Mouse (Mus musculus) R1 (cell line): ENCODE results near the gene Olfr332.
A peak's percentile ranks its signal among the peaks of the same experiment; 100 is the strongest.
"Not testable (repeated sequence)": the region's sequence is repeated elsewhere in the genome, so short reads cannot be mapped to it uniquely, and the experiment has no call there.

Source experiments
- DNase-seq: peaks from one replicate; pipeline ENCODE4 v3.0.0-alpha.2; 2018; ENCODE audit warnings: low read depth, low spot score

Gene Olfr332

DNA sequence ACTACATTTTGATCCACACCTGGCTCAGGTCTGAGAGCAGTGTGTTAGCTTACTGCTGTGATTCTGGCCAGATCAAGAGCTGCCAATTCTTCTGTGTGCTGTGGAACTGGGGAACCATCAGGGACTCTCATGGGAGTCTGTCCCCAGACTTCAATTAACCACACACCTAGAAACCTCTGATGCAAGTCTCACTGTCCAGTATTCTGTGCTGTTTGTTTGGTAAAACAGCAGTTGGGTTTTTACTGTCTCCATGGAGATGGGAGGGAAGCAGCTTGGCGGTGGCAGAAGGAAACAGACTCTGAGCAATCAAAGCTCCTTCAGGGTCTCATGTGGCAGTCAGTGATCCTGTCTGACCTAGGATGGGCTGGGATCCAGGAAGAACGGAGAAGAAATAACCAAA, at the start of gene Olfr332:
TSS of gene Olfr332 (minus strand) at position 101 of the 400 bp plus-strand sequence.
- DNase-seq, result no peak

GRCm38 (mm10) chr11:58534736-58535135, 42.4 kb upstream of the Olfr332 start, which contains the start of gene Olfr330:
Gene Olfr330 (minus strand): TSS chr11:58534836.
- DNase-seq, result not testable (repeated sequence)

GRCm38 (mm10) chr11:58519756-58520155, 27.4 kb upstream of the Olfr332 start:
- not testable (repeated sequence) for DNase-seq

DNA sequence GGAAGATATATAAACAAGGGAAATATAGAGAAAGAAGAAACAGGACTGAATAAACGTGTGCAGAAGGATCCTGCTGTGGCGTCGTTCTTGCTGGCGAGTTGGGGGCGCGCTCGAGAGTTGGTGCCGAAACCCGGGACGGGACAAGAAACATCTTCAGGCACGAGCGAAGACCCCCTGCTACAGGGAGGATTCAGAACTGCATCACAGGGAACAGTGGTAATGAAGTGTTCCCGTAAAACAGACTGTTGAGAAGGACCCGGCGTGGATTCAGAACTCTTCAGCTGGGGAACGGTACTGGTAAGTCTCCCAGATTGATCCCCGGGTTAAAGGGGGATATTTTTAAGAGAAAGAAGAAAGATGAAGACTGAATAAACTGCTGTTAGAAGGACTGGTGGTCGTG, 26.6 kb upstream of the Olfr332 start:
- DNase-seq, result not testable (repeated sequence)

DNA sequence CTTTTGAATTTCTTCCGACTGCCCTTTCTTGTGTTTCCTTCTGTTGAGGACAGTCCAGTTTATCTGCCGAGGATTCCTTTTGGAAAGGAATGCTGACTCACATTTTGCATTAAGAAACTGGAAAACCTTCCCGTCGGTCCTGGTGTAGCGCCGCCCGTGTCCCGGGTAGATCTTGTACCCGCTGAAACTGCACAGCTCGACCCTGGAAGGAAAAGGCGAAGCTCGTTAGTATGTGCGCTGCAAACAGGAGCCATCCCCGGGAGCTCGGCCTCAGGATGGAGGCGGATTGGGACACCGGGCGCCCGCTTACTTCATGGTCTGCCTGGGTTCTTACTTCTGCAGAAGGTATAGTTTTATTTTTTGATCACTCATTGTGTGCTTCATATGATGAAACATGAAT, 16.7 kb upstream of the Olfr332 start:
- DNase-seq, result not testable (repeated sequence)

DNA sequence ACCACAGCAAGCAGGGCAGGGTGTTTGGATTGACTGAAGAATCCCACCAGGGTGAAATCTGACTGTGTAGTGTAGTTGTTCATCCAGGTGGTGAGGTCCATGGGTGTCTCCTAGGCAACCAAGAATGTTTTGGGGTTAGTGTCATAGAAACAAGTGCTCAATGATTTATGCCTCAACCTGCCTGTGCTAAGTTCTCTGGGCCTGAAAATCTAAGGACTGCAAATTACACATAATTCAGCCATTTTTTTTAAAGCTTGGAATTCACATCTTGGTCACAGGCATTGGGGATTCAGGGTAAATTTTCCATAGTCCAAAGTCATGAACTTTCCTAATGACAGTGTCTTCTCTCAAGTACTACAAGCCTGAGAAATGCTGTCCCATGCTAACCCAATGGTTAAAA, 10.1 kb upstream of the Olfr332 start, which contains the start of gene Olfr331:
TSS of gene Olfr331 (minus strand) at position 101 of the 400 bp plus-strand sequence.
- DNase-seq, result not testable (repeated sequence)

DNA sequence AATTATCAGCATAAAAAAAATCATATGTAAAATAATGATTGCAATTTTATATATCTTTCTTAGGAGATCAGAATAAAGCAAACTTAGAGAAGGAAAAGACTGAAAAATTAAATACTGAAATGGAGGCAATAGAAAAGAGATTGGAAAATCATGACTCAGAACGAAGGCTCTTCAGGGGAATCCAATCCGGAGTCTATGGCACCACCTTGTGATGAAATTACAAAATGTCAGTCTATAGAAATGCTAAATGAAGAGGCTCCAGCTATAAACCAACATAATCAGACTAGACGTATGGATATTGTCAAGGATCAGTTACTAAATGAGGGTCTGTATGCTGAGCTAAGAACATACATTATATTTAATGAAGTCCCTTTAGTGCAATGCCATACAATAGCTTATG, 6.9 kb upstream of the Olfr332 start:
- DNase-seq, result no peak

GRCm38 (mm10) chr11:58498761-58499160, 6.4 kb upstream of the Olfr332 start:
- no peak for DNase-seq

GRCm38 (mm10) chr11:58462170-58462569, 30.2 kb downstream of the Olfr332 start, which contains the start of gene Olfr30:
Gene Olfr30 (minus strand): TSS chr11:58462270.
- DNase-seq, result no peak

DNA sequence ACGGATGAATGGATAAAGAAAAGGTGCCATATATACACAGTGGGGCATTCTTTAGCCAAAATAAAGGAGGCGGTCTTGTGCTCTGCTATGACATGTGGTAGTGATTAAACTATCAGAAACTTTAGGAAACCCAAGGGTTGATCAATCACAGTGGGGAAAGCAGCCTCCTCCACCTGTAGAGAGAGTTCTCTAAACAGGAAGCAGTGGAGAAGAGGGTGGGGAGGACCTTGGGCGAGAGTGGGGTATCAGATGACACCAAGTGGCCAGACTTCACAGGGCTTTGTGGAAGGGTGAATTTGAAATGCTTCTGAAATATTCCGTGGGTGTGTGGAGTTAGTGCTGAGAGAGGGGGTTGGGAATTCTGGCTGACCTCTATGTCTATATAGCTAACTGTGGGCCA, 38.8 kb downstream of the Olfr332 start:
- no peak for DNase-seq

DNA sequence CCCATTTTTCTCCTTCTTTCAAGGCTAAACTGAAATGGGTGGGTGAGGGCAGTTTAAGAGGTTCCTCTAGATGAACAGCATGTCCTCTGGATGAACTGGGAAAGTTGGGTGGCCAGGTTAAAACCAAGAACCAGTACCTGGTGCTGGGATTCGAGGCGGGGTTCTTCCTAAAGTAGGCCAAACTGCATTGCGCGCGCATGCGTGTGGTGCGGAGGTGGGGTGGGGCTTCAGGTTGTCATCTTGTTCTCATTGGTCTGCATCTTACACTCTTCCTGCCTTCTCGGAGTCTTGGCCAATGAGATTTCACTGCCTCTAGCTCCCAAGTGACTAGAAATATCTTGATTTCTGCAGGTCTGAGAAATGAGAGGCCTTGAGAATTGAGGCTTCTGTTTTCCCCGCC, 39.6 kb downstream of the Olfr332 start, which contains the start of gene Lypd9:
TSS of gene Lypd9 (minus strand) at position 165 of the 400 bp plus-strand sequence.
- DNase-seq, result peak; percentile 46
